Mouse (Mus musculus) liver, embryonic 11.5 days (tissue): Measurements from ENCODE around the gene Apobec2. TPM values are rescaled to one million over a fixed set of nuclear protein-coding genes. Genes with fewer than 3 reads are reported as not detected.

Source experiments
- ATAC-seq: fragments of 200-750 bp; cut with Nextera tagmentation; replicated peaks from 2 replicates; pipeline ENCODE4 v1.8.0; 2017; ENCODE audit warnings: moderate number of reproducible peaks, mild to moderate bottlenecking, moderate TSS enrichment, moderate library complexity; ENCODE audit not compliant: low FRiP score
- DNase-seq: peaks from one replicate; pipeline ENCODE4 v3.0.0-alpha.2; 2017; ENCODE audit warnings: low spot score
- H3K27ac ChIP-seq: fragments of 300-500 bp; sonication (generic); 2 replicates; pipeline ENCODE4 v1.5.1; 2014; ENCODE audit warnings: mild to moderate bottlenecking, low read depth, low read length, control low read depth
- H3K27me3 ChIP-seq: fragments of 300-500 bp; sonication (generic); replicated peaks from 2 replicates; pipeline ENCODE4 v1.6.1; 2014; ENCODE audit warnings: low read length, mixed read lengths; ENCODE audit not compliant: control insufficient read depth, insufficient read depth
- H3K36me3 ChIP-seq: fragments of 300-500 bp; sonication (generic); 2 replicates; pipeline ENCODE4 v1.6.1; 2014; ENCODE audit warnings: mild to moderate bottlenecking, low read length, moderate library complexity, mixed read lengths; ENCODE audit not compliant: control insufficient read depth, insufficient read depth
- H3K4me1 ChIP-seq: fragments of 300-500 bp; sonication (generic); replicated peaks from 2 replicates; pipeline ENCODE4 v1.6.1; 2014; ENCODE audit warnings: low read length, mixed read lengths; ENCODE audit not compliant: control insufficient read depth, insufficient read depth
- H3K4me2 ChIP-seq: fragments of 300-500 bp; sonication (generic); 2 replicates; pipeline ENCODE4 v1.6.1; 2014; ENCODE audit warnings: mild to moderate bottlenecking, control low read depth, moderate library complexity
- H3K4me3 ChIP-seq: fragments of 300-500 bp; sonication (generic); 2 replicates; pipeline ENCODE4 v1.5.1; 2014; ENCODE audit warnings: low read depth, low read length, control low read depth
- H3K9ac ChIP-seq: fragments of 300-500 bp; sonication (generic); 2 replicates; pipeline ENCODE4 v1.6.1; 2014; ENCODE audit warnings: low read depth, low read length, control low read depth
- H3K9me3 ChIP-seq: fragments of 300-500 bp; sonication (generic); 2 replicates; pipeline ENCODE4 v1.6.1; 2016; ENCODE audit warnings: low read length, inconsistent platforms, mixed read lengths; ENCODE audit not compliant: control insufficient read depth
- WGBS: fragments of 180-500 bp; shearing (Covaris S2); extraction: QIAGEN DNeasy Blood & Tissue Kit; methylation state at CpG from one replicate; pipeline ENCODE4 v1.1.7; 2014; 5-methylcytosine and 5-hydroxymethylcytosine counted together
- polyA plus RNA-seq: library from polyadenylated mRNA; unstranded; fragments of >200 nt; fragmentation: Nextera tagmentation; extraction: Ambion mirVana; gene quantifications from 2 replicates; pipeline ENCODE4 v1.2.1, GENCODE M21; 2014

The Apobec2 gene
- polyA plus RNA-seq, 1 experiment from 2014 or later, result 3.0 TPM

DNA sequence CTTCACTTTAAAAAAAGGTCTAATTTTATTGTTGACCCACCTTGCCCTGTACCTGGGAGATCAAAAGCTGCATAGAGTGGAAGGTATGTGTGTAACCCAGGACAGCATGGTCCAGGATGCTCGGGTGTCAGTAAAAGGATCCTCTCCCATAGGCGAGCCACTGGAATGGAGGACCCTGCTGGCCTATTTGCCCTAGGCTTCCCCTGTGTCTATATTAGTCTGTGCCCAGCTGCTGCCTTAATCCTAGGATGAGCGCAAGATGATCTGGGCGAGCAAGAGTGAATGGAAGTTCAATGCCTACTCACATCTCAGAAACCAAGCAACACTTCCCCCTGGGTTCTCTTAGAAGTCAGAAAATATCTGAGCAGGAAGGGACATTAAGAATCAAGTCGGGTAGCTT, 1.7 kb downstream of the Apobec2 start:
- Histone ChIP-seq H3K27ac (no peak overlapping the region), H3K36me3 (no peaks in the 10 kb centered on the region), H3K9me3 (no peaks in the 10 kb centered on the region), H3K27me3 (no peaks in the 10 kb centered on the region), H3K4me3 (no peak overlapping the region), H3K4me1 (peaks cover 35% of the 10 kb centered on the region), H3K4me2 (no peak overlapping the region), H3K9ac (no peak overlapping the region)
- DNase-seq, result no peak
- WGBS, result 68% methylated on average over 5 of the region's 5 CpGs
- no peak for ATAC-seq

DNA sequence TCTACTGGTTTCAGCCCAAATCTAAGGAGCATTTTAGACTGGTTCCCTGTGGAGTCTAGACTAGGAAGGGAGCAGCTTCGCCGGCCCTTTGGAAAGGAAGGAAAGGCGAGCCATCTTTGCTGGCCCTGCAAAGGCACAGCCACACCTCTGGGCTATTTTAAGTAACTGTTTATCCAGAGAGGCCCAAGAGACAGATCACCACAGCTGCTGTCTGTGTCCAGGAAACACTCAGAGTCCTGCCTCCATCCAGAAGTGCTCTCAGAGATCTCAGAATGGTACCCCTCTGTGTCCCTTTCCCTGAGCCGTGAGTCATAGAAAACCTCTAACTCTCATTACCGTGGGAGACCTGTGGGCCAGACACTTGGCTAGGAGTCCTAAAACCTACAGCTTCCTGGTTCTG, 2.3 kb downstream of the Apobec2 start:
- H3K27ac ChIP-seq, result 0 out of 2 replicates have a peak overlapping the region, but pooled peaks have one; percentile 19
- H3K4me3 ChIP-seq, result no peak overlapping the region
- H3K36me3 ChIP-seq, result no peaks in the 10 kb centered on the region
- DNase-seq (no peak), ATAC-seq (no peak)
- 0 out of 2 replicates have a peak overlapping the region, but pooled peaks have one; percentile 20 for H3K9ac ChIP-seq
- H3K4me1 ChIP-seq, result peaks cover 40% of the 10 kb centered on the region
- H3K27me3 ChIP-seq, result no peaks in the 10 kb centered on the region
- H3K4me2 ChIP-seq, result no peak overlapping the region
- WGBS, result 21% methylated on average over 5 of the region's 5 CpGs
- no peaks in the 10 kb centered on the region for H3K9me3 ChIP-seq

DNA sequence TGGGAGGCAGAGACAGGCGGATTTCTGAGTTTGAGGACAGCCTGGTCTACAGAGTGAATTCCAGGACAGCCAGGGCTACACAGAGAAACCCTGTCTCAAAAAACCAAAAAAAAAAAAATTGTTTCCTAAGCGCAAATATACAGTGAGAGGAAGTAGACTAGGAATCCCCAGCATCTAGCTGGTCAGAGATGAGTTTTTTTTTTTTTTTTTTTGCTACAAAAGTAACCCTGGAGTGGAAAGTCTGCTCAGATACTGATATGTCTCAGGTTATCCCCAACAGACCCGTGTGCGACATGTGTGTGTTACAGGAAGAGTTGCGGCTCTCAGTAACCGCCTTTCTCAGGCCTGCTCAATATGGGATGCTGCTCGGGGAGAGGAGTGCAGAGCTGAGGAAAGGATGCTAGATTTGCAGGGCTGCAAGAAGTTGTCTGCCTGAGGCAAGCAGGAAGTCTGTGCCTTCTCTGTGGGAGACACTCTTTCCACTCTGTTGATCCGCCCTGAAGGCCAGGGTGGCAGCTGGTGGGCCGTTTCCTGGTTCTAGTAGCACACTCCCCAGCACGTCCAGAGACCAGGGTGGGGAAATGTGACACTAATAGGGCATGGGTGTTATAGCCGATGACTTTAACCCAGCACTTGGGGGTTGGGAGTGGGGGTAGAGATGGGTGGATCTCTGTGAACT, 4.7 kb downstream of the Apobec2 start:
- WGBS, result 56% methylated on average over 11 of the region's 11 CpGs
- ATAC-seq (no peak), DNase-seq (no peak)
- Histone ChIP-seq H3K36me3 (no peaks in the 10 kb centered on the region), H3K27ac (no peak overlapping the region), H3K4me2 (no peak overlapping the region), H3K4me3 (no peak overlapping the region), H3K9ac (no peak overlapping the region; the same call in 1 of the 2 replicates), H3K9me3 (no peaks in the 10 kb centered on the region), H3K27me3 (no peaks in the 10 kb centered on the region), H3K4me1 (peaks cover 38% of the 10 kb centered on the region)

DNA sequence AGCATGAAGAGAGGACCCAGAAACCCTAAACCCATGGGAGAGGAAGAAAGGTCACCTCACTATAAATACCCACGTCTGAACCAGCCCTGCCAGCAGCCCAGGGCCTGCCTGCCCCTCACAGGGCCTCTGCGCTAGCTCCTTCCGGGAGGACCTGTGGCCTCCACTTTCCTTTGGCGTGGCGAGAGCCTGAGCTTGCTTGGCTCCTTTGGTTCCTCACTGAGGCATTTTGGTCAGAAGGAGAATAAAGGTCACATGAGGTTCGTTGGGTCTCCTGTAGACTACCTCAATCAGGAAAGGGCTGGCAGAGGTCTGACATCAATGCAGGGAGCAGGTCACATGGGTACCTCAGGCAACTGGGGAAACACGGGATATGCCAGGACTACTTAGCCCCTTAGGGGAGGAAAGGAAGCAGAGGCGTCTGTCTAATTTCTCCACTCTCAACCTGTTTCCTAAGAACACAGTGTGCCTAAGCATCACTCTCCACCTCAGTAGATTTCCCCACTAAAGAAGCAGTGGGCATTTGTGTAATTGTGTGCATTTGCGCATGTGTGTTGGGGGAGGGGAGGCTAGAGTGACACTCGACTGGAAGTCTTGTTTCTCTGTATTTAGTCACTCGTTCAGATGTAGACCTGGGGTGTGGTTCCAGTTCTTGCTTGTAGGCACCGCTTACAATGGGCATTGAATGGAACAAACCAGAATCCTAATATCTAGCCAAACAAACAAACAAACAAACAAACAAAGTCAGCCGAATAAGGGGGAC, 5.6 kb downstream of the Apobec2 start:
- 57% methylated on average over 13 of the region's 13 CpGs for WGBS

DNA sequence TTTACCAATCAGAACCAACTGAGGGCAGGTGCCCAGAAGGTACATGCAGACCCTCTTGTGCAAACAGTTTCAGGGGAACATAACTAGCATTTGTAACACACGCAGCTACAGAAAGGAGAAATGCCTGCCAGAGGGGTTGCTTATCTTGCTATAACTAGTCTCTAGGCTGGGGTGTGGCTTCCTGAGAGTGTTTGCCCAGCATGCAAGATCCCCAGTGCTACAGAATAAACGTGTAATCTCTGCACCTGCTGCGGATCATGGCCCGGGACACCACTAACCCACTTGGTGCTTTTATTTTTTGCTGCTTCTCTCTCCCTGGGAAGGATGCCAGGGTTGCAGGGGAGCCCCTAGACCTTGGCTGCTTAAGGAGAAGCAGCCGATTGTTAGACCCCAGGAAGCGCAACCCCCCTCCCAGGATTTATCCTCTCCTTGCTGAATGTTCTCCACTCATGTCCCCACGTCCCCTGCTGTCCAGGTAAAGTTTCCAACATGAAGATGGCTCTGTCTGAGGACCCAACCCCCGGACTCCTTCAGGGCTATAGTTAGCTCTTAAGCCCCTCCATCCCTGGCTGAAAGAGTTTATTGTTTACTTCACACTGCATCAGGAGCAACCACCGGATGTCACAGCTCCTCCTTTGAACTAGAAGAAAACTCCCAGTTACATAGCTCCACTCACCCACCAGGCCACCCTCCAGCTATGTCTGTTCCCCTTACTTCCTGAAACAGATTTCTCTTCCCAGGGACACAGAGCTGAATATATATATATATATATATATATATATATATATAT, 6.7 kb downstream of the Apobec2 start:
- DNase-seq (no peak), ATAC-seq (peak; percentile 68)
- no peak overlapping the region for H3K27ac ChIP-seq
- H3K4me1 ChIP-seq, result peaks cover 26% of the 10 kb centered on the region
- H3K9ac ChIP-seq, result no peak overlapping the region
- no peaks in the 10 kb centered on the region for H3K27me3 ChIP-seq
- no peaks in the 10 kb centered on the region for H3K9me3 ChIP-seq
- no peak overlapping the region for H3K4me3 ChIP-seq
- H3K36me3 ChIP-seq, result no peaks in the 10 kb centered on the region
- WGBS, result 32% methylated on average over 9 of the region's 9 CpGs
- H3K4me2 ChIP-seq, result peak overlapping the region; percentile 48

More for the DNA sequence above, 5.6 kb downstream of the Apobec2 start:
- Histone ChIP-seq H3K4me3 (no peak overlapping the region), H3K27ac (no peak overlapping the region; the same call in 1 of the 2 replicates), H3K36me3 (no peaks in the 10 kb centered on the region), H3K9ac (no peak overlapping the region), H3K9me3 (no peaks in the 10 kb centered on the region), H3K4me2 (no peak overlapping the region; the same call in 1 of the 2 replicates), H3K27me3 (no peaks in the 10 kb centered on the region), H3K4me1 (peaks cover 30% of the 10 kb centered on the region)
- ATAC-seq (no peak), DNase-seq (no peak)

DNA sequence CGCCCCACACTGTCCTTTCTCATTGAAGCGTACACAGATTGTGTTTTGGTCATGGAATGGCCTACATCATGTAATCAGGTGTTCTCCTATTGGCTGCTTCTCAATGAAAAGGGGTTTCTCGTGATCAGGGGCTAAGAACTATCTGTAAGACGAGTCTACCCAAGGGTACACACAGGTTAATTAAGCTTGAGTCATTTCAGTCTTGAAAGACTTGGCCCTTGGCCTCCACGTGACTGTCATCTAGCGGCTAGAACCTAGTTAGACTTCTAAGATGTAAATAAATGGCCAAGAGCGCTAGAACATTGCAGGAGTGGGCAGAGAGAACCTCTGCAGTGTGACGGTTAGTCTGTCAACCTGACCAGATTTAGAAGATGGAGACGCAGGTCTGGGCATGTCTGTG, 8.5 kb downstream of the Apobec2 start:
- H3K4me2 ChIP-seq, result no peak overlapping the region
- no peaks in the 10 kb centered on the region for H3K9me3 ChIP-seq
- DNase-seq (no peak), ATAC-seq (no peak)
- no peak overlapping the region for H3K4me3 ChIP-seq
- H3K27ac ChIP-seq, result no peak overlapping the region
- peaks cover 23% of the 10 kb centered on the region for H3K4me1 ChIP-seq
- H3K9ac ChIP-seq, result no peak overlapping the region
- 88% methylated on average over 9 of the region's 9 CpGs for WGBS
- H3K36me3 ChIP-seq, result no peaks in the 10 kb centered on the region
- no peaks in the 10 kb centered on the region for H3K27me3 ChIP-seq

DNA sequence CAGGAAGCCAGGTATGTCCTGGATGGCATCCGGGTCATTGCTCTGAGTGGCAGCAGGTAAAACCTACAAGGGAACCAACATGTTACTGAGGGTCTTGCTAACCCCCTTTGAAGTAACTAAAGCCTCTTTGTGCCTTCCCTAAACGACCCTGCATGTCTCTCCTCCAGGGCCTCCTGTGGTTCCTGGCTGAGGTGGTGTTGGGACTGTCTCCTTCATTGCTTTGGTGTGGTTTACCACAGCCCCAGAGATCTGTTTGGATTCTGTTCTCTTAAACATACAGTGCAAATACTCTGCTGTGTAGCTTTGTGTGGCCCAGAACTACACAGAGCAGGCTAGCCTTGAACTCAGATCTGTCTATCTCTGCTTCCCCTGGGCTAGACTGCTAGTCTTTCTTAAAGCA, 13.2 kb downstream of the Apobec2 start:
- DNase-seq (no peak), ATAC-seq (no peak)
- Histone ChIP-seq H3K4me1 (peaks cover 21% of the 10 kb centered on the region), H3K9ac (no peak overlapping the region), H3K27ac (no peak overlapping the region), H3K4me2 (no peak overlapping the region), H3K9me3 (no peaks in the 10 kb centered on the region), H3K4me3 (no peak overlapping the region), H3K36me3 (peaks cover 11% of the 10 kb centered on the region), H3K27me3 (no peaks in the 10 kb centered on the region)
- 63% methylated on average over 2 of the region's 2 CpGs for WGBS

DNA sequence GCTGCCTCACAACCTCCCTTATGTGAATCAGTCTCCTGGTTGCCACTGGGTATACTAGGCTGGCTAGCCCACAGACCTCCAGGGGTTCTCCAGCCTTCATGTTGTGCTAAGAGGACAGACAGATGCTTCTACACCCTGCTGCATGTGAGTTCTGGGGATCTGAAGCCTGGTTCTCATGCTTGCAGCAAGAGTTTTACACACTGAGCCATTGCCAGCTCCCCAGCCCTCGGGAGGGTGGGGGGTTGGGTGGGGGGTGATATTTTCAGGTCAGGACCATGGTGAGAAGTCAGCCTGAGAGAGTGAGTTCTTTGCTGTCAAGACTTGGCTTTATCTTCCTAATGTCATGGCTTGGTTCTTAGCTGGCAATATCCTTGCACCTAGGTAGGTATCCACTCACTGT, 13.9 kb downstream of the Apobec2 start:
- 0 out of 2 replicates have a peak overlapping the region, but pooled peaks have one; percentile 0 for H3K9ac ChIP-seq
- H3K27ac ChIP-seq, result peak overlapping the region; percentile 19; the same call in 1 of the 2 replicates
- peaks cover 15% of the 10 kb centered on the region for H3K36me3 ChIP-seq
- no peak overlapping the region for H3K4me3 ChIP-seq
- no peaks in the 10 kb centered on the region for H3K27me3 ChIP-seq
- peak overlapping the region; percentile 53 for H3K4me2 ChIP-seq
- H3K4me1 ChIP-seq, result peaks cover 21% of the 10 kb centered on the region
- no peaks in the 10 kb centered on the region for H3K9me3 ChIP-seq
- 64% methylated on average over 1 of the region's 1 CpGs for WGBS
- ATAC-seq, result no peak
- no peak for DNase-seq
